Mouse (Mus musculus) frontal cortex, adult (tissue): ENCODE results near the gene Plekhg3.

Experiments
- ATAC-seq: cut with Nextera tagmentation; 2 replicates; pipeline ENCODE4 v1.9.2; 2017; ENCODE audit warnings: mild to moderate bottlenecking, moderate library complexity, mixed read lengths; ENCODE audit not compliant: low TSS enrichment

Plekhg3 gene

DNA sequence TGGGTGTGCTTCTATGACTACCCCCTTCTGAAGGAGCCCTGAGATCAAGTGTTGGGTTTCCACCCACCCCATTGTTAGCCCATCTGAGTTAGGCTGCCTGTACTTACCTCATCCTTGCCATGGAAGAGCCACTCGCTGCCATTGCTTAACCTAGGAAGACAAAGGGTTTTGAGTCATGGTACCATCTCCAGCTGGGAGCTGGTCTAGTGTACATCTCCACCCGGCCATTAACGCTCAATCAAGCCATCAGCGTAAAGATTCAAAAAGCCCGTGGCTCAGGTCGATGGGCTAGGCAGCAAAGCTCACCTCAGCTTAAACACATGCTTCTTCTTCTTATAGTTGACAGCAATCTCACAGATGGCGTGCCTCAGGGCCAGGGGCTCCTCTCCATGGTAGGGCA is 52.8 kb downstream of the Plekhg3 start:
- no peak for ATAC-seq

DNA sequence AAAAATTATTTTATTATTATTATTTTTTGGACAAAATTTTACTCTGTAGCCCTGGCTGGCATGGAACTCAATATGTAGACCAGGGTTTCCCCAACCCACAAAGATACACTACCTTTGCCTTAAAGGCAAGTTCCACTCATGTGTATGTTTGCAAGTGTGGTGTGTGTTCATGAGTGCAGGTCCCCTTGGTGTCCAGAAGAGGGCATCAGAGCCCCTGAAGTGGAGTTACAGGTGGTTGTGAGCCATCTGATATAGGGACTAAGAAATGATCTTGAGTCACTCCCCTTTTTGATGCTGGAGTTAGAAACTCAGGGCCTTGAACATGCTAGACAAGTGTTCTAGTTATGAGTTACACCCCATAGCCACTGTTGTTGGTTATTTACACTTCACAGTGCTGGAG is 54.3 kb downstream of the Plekhg3 start:
- ATAC-seq: no peak

DNA sequence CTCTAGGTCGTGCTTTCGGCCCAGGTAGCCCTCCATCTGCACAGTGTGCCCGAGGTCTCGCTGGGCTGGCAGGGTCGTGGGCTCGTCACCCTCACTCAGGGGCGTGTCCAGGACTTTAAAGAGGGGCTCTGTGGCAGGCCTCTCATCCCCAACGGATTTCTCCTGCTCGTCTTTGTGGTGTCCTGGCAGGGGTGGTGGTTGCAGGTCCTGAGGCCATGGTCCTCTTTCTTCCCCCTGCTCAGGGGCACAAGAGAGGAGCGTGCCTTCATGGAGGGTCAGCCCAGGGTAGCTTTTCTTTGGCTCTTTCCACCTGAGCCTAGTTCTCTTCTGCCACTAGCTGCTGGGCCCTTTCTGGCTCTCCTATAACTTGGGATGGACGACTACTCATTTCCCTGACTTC is 56.7 kb downstream of the Plekhg3 start:
- ATAC-seq: no peak

DNA sequence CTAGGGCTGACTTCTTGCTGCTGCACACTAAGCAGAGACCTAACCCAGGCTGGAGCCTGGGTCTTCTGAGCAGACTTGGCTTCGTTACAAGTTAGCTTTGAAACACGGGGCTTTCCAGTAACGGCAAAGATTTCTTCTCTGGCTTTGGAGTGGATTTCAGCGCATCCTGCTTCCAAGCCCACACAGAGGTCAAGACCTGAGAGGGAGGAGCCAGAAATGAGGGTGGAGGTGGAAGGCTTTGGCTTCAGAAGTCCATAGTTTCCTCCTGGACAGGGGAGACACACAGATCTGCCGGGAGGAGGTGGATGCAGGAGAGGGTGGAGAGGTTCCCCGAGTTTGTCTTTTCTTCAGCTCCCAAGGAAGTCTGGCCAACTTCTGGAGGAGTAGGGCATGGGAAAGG is 58.8 kb downstream of the Plekhg3 start:
- ATAC-seq: no peak

DNA sequence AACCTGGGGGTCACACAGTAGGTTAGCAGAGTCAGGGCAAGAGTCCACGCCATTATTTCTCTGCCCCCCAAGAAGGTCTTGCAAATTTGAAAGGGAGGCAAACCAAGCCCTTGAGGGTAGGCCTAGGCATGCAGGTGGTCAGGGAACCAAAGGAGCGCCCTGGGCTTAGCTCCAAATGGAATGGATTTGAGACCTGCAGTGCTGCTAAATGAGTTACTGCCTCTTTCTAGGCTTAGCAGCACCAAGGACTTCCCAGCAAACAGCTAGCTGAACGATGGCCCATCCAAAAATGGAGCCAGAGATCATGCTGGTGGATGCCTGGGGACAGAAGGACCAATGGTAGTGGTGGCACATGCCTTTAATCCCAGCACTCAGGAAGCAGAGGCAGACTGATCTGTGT is 60.3 kb downstream of the Plekhg3 start:
- no peak for ATAC-seq

DNA sequence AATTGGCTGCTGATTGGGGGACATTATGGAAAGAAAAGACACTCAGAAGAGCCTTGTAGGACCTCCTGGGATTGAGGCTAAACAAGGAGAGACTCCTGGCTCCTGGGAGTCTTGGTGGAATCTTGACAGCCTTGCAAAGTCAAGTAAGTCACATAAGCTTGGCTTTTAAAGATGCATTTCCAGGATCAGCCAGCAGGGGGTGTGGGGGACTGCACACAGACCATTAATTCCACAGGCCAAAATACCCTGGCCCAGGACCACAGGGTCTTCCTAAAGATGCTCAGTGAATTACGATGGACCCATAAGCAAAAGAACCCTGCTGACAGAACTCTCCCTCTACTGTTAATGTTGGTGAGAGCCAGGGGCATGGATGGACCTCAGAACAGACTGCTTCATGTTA is 61.5 kb downstream of the Plekhg3 start:
- no peak for ATAC-seq

DNA sequence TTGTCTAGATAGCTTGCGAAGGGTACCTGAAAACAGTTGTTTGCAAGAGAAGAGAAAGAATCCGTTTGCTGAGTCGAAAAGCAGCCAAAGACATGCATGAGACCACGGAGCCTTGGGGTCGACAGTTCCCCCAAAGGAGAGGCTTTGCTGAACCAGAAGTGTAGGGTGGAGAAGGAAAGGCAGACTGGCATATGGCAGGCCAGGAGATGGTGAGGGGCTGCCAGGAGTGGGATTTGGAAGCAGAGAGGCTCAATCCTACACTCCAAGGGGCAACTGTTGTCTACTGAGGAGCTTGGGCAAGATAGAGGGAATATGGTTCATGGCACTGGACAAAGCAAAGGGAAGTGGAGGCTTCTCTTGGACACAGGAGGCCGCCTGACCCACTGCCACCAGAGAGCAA is 62.6 kb downstream of the Plekhg3 start:
- no peak for ATAC-seq

DNA sequence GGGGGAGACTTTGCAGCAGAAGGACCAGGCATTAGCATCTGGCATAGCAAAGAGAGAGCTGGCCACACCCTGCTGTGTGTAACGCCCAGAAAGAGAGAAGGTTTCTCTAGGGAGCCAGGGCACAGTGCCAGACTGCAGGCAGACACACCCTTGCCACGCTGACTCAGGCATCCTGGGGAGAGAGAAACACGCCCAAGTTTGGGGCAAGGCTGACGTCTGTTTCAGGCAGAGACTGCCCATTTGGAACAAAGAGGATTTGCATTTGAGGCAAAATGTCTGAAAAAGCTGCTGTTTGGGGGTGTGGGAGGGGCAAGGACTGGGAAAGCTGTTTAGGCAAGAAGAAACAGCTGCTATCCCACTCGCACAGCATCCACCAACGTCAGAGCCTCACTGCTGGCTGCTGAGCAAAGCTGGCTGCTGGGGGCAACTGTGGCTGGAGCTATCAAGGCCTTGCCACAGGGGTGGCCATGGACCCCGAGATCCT is 63.2 kb downstream of the Plekhg3 start:
- peak; percentile 76 for ATAC-seq

DNA sequence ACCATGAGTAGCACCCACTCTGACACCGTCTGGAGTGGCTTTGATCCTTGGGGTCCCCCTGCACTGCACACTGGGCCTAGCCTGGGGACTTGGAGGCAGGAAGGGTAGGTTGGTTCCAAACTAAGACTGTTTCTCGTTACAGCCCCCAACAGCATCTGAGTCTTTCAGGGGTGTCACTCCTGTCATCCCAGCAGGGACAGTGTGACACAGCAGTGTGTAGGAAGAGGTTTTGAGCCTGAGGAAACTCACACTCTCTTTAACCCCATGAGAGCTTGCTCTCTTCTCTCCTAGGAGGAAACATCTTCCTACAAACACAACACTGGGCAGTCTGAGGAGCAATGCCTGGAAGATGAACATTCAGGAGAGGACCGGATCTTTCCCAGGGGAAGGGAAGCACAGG is 63.9 kb downstream of the Plekhg3 start:
- ATAC-seq: peak; percentile 7; the same call in 1 of the 2 replicates

DNA sequence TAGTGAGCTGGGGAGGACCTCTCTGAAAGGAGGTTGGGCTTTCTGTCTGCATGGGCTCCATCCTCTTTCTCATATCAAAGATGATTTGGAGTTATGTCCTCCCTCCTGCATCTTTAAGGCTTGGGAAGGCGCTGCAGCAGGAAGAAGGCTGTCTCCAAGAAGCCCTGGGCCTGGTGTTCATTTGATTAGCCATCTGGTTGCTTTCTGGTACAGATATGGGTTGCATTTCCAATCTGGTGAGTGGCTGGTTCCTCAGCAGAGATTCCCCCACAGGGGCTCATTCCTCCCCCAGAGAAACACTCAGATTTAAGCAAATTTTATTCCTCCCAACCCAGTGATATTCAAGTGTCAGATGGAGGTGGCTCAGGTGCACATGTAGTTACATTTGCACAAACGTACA is 65.1 kb downstream of the Plekhg3 start:
- no peak for ATAC-seq

DNA sequence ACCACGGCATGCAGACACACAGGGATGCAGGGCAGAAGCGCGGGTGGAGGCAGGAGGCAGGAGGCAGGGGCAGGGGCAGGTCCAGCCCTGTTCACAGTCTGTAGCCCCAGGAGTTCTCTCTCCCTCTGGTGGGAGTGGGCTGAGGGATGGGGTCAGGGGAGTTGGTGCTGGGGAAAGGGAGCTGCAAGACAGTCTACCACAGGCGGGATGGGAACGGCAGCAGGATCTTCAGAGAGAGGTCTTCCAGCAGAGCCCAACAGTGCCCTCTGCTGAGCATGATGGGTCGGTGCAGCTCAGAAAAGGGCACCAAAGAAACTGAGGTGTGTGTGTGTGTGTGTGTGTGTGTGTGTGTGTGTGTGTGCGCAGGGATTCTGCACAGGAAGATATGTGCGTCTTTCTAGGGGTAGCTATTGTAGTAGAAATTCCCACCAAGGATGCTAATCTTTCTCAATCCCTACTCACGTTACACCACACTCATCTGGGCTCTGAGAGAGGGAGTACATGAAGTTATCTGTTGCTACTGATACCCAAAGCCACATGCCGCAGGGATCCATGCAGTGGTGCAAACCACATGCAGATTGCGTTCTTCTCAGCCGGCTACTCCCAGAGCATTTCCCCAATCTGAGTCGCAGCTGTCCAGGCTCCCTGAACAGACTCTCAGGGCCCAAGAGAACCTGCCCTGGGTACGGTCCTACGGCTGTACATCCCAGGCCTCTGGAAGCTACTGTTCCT is 65.8 kb downstream of the Plekhg3 start:
- peak; percentile 51 for ATAC-seq

DNA sequence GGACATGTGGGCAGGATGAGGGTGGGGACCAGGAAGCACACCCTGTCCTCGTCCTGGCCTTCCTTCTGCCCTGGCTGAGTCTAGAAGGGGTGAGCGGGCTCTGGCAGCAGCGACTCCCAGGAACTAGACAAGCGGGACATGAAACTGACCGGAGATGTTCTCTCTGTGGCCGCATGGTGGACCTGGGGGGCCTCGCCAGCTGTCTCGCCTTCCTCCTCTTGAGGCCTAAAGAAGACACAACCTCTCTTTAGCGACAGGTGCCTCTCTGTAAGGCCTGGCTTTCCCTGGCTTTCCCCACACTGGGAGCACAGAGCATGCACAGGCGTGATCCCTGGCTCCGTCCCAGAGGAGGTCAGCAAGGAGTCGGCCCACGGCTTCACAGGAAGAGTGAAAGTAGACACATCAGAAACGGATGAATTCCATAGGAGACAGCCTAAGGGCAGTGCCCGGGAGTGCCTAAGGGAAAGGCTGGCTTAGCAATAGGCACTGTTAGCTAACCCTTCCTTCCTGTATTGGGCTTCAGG is 66.9 kb downstream of the Plekhg3 start:
- ATAC-seq: no peak

DNA sequence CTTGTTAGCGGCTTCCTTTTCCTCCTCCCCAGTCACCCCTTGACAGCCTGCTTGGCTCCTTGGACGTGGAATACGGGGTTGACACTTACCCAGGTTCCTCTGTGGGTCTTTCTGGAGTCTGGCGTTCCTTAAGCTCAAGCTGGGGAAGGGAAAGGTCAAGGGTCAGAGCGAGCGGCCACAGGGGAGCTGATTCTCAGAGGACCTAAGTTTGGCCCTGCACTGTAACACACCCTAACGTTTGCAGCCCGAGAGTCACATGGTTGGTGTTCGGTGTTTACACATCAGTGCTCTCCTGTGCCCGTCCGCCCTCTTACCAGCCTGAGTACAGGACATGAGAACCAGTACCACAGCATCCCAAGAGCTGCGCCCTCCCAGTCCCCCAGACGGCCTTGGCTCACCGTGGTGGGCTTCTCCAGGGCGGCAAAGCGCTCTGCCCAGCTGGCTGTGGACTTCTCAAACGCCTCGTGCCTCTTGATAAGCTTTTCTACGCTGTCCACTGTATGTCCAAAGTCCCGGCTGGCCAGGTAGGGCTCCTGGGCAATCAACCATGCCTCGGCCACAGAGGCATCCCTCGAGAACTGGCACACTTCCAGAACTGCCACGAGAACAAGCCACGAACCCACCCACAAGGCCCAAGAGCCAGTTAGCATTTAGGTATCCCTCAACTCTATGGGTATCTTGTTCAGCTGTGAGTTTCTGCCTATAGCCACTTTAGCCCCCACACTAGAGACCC is 67.7 kb downstream of the Plekhg3 start:
- no peak for ATAC-seq

DNA sequence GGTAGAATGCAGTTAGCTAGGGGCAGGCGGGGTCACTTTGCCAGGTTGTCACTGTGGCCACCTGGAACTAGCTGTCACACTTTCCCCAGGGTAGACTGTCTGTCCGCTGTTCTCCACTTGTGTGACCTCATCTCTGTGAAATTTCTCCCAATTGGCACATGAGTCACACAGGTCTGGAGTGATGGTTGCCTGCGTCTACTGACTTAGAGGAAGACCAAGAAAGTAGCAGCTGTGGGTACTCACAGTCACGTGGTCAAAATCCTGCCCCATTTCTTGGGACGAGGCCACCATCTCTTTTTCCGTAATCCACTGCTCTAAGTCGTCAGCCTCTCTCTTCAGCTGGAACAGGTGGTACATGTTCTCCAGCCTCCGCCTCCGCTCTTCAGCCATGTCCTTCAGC is 73.1 kb downstream of the Plekhg3 start:
- 0 out of 2 replicates have a peak, but pooled peaks have one; percentile 11 for ATAC-seq

DNA sequence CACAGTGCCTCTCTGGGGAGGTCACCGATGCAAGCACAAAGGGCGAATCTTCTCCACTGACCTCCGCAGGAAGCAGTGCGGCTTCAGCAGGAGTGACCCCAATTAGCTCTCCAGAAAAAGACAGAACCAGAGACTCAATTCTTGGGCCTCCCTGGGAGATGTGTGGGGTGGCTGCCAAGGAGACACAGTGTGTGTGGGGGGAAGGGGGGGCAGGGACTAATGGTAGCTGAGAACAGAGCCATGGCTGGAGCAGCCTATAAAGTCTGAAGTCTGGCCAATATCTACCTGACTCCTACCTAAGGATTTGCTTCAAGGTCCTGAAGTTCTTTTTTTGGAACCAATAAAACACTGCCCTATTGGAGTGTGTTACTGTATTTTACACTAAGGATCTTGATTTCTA is 73.9 kb downstream of the Plekhg3 start:
- no peak for ATAC-seq

DNA sequence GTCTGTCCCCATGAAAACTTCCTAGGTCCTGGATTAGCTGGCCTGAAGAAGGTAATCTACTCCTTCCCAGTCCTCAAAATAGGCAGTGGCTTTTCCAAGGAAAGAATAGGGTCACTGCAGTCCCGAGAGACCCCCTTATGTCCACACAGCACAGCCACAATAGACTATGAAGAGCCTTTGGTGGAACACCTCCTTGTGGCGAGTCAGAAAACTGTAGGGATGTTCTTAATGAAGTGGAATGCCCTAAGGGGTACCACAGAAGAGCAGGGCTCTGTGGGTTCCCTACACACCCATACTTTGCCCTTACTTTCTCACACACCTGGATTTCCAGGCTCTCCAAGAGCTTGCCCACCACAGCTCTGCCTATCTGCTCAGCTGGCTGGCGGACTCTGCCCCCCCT is 75.1 kb downstream of the Plekhg3 start:
- ATAC-seq: no peak

DNA sequence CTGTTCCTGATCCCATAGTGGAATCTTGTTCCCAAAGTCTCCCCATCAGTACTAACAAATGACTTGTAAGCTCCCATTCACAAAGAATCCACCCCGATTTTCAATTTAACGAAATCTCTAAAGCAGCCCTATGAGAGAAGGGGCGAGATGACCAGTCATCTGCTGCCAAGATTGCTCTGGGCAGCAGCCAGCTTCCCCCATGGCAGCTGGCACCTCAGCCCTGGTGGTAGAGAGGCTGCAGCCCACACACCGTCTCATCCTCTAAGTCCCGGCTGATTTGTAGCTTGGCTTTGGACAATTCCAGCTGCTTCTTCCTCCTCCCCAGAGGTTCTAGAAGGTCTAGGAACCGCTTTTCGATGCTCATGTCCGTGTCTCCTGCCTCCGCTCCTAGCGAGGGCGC is 77.5 kb downstream of the Plekhg3 start:
- ATAC-seq: no peak

DNA sequence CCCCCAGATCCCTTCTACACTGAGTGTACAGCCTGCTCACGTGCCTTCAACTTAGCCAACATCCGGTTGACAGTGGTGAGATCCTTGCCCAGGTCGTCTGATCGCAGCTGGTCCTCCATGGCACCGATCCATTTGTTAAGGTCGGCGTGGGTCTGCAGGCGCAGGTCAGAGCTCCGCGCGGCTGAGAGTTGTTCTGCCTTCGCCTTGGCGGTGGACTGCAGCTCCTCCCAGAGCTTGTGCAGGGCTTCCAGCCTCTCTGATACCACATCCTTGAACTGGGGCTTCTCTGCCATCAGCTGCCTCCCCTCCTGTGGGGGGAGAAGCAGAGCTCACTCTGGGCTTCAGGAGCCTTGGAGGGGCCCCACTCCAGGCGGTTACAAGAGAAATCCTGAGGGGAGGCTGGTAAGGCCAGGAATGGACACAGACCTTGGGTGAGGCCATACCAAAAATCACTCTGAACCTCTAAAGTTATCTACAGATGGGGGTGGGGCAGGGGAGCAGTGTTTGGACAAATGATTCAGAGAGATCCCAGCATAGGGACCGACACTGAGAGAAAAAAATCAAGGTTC is 78.4 kb downstream of the Plekhg3 start:
- no peak for ATAC-seq

DNA sequence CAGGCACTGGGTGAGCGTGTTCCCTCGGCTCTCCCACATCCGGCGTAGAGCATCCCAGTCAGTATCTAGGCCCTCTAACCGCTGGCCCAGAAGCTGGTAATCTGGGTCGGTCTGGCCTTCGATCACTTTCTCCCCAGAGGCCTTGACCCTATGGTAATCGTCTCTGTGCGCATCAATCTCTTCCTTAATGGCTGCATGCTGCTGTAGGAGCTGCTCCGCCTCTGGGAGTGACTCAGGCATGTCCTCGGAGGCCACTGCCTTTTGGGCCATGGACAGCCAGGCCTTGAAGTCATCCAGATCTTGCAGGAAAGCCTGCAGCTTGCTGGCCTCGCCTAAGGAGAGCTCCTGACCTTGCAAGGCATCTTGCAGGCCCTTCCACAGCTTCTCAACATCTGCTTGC is 81.9 kb downstream of the Plekhg3 start:
- no peak for ATAC-seq

DNA sequence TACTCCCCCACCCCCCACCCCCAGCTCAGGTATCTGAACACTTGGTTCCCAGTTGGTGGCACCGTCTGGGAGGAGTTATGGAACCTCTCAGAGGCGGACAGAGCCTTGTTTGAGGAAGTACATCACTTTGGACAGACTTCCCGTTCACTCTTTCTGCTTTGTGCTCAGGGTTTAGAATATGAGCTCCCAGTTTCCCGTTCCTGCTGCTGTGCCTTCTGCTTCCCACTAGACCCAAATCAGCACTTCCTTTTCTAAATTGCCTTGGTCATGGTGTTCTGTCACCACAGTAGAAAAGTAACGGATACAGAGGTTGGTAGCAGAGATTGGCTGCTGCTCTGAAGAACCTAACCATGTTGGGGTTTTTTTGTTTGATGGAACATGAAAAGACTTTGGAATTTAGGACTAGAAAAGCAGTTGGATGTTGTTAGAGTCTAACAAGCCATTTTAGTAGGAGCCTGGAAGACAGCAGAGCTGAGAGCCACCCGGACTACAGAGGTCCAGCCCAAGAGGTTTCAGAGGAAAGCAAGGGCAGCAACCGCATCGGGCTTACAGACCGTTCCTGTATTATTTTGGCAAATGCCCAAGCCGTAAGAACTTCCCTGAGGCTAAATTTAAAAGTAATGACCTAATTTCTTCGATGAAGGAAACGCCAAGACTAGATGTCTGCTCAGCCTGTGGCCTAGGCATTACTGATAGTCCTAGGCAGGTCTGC is 84.3 kb downstream of the Plekhg3 start:
- ATAC-seq: no peak

DNA sequence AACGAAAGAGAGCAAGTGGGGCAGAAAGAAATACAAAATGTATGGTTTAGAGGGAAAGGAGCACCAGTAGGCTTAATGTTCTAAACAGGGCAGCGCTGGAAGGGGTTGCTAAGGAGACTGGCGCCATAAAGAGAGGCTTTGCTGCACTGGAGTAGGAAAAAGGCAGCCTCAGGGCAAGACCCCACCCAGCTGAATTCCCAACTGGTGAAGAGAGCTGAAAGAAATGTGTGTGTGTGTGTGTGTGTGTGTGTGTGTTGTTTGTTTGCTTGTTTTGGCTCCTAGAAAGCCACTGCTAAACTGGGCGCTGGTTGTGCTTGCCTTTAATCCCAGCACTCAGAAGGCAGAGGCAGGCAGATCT is 84.9 kb downstream of the Plekhg3 start:
- ATAC-seq: no peak

DNA sequence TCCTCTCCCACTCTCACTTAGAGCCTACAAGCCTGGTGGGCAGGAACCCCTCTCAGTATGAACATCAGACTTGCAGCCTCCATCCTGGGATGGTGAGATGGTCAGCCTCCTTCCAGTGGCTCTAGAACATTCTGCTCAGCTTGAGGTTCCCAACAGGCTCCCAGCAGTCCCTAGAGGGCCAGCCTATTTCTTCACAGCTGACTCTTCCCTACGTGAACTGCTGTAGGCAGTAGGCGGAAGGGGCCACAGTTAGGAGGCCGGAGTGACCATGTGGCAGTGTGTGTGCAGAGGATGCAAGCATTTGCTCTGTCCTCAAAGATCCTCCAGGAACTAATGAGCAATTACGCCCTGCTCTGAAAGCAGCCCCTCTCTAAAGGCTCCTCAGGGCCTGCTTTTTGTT is 87.5 kb downstream of the Plekhg3 start:
- ATAC-seq: no peak
